ENCODE assay signal across 16 mouse cellular contexts in the genomic region with DNA sequence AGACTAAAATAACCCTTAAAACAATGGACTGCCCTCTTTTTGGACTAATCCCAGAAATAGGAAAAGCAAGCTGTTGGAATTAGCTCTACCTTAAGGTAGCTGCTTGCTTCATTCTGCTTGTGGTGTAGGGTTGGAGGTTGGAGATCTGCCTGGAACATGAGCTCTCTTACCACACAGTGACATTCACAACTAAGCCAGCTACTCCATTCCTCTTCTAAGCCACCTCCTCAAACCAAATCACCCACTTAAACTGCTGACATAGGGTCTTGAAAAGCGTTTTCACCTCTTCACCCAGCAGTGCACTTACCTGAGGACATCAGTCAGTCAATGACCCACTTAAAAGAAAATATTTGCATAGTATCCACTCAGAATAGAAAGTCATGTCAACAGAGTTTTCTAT.
"Had no signal": no experiment of that assay in that cellular context is flagged by ENCODE, and none has a peak within 500 bp of the region (broad histone marks: within the 10 kb centered on the region; RNA-seq: fewer than 3 reads in every experiment).

No protein-coding gene starts in this region.

- H3K4me2 ChIP-seq: liver, embryonic 13.5 days; midbrain, embryonic 12.5 days; neural tube, embryonic 13.5 days had no signal

- H3K4me3 ChIP-seq: left cerebral cortex, adult 2 months; limb, embryonic 10.5 days; liver, embryonic 13.5 days; megakaryocyte, embryonic 14.5 days; midbrain, embryonic 12.5 days; neural tube, embryonic 13.5 days had no signal

- H3K9me3 ChIP-seq: limb, embryonic 10.5 days; liver, embryonic 13.5 days; midbrain, embryonic 12.5 days; neural tube, embryonic 13.5 days had no signal

- H3K9ac ChIP-seq: liver, embryonic 13.5 days; midbrain, embryonic 12.5 days; neural tube, embryonic 13.5 days had no signal

- H3K4me1 ChIP-seq: liver, embryonic 13.5 days; megakaryocyte, embryonic 14.5 days; midbrain, embryonic 12.5 days; neural tube, embryonic 13.5 days had no signal

- H3K27ac ChIP-seq: left cerebral cortex, adult 2 months; limb, embryonic 10.5 days; liver, embryonic 13.5 days; macrophage; midbrain, embryonic 12.5 days; neural tube, embryonic 13.5 days had no signal

- DNase-seq: kidney, adult 8-10 months; kidney, postnatal 25 days; liver, embryonic 13.5 days; retina, postnatal 1 day; right cerebral cortex, postnatal 4 days; spleen, adult 18-20 months; thymus, adult 18-20 months; thymus, postnatal 25 days had no signal

- H3K27me3 ChIP-seq: liver, embryonic 13.5 days; megakaryocyte, embryonic 14.5 days; midbrain, embryonic 12.5 days; neural tube, embryonic 13.5 days had no signal

- H3K36me3 ChIP-seq: limb, embryonic 10.5 days; liver, embryonic 13.5 days; midbrain, embryonic 12.5 days; neural tube, embryonic 13.5 days had no signal

- ATAC-seq: intestine, embryonic 16.5 days; midbrain, embryonic 16.5 days had no signal
